Mouse (Mus musculus): Measurements from ENCODE around the gene Mrtfa. TPM values are rescaled to one million over a fixed set of nuclear protein-coding genes. Genes with fewer than 3 reads are reported as not detected.

Mrtfa gene
- polyA plus RNA-seq, 1 experiment from 2014 or later, result 26.2 TPM

GRCm38 (mm10) chr15:81128155-81128838 is 62.3 kb downstream of the Mrtfa start:
- Histone ChIP-seq H3K27me3 (ENCODE audit: control insufficient read depth, insufficient read depth, low read length) (no peaks in the 10 kb centered on the region), H3K4me3 (replicated peaks; ENCODE audit: low read length) (no peak overlapping the region), H3K9ac (ENCODE audit: low read length) (no peak overlapping the region), H3K4me1 (ENCODE audit: control insufficient read depth, insufficient read depth, low read length) (0 out of 2 replicates have a peak, but pooled peaks cover 1% of the 10 kb centered on the region), H3K36me3 (ENCODE audit: control insufficient read depth, insufficient read depth, low read length) (no peaks in the 10 kb centered on the region), H3K9me3 (replicated peaks; ENCODE audit: control insufficient read depth, low read length) (no peaks in the 10 kb centered on the region), H3K4me2 (ENCODE audit: low read depth, low read length) (no peak overlapping the region), H3K27ac (ENCODE audit: low read length) (no peak overlapping the region)
- WGBS, result 41% methylated on average over 5 of the region's 5 CpGs
- ATAC-seq (ENCODE audit: insufficient read depth, low FRiP score), result no peak

- no peaks in the 10 kb centered on the region for H3K27me3 ChIP-seq (ENCODE audit: control insufficient read depth, insufficient read depth, low read length)
- no peak overlapping the region for H3K4me3 ChIP-seq (replicated peaks; ENCODE audit: low read length)
- H3K4me2 ChIP-seq (ENCODE audit: low read depth, low read length), result no peak overlapping the region
- H3K4me1 ChIP-seq (ENCODE audit: control insufficient read depth, insufficient read depth, low read length), result peaks cover 9% of the 10 kb centered on the region
- no peaks in the 10 kb centered on the region for H3K9me3 ChIP-seq (replicated peaks; ENCODE audit: control insufficient read depth, low read length)
- no peak overlapping the region for H3K9ac ChIP-seq (ENCODE audit: low read length)
- WGBS, result 95% methylated on average over 2 of the region's 2 CpGs
- no peak for ATAC-seq (ENCODE audit: insufficient read depth, low FRiP score)
- no peak overlapping the region for H3K27ac ChIP-seq (ENCODE audit: low read length)
- H3K36me3 ChIP-seq (ENCODE audit: control insufficient read depth, insufficient read depth, low read length), result no peaks in the 10 kb centered on the region
Measured at GRCm38 (mm10) chr15:81124282-81124681, 66.3 kb downstream of the Mrtfa start.

GRCm38 (mm10) chr15:81123122-81123521 is 67.4 kb downstream of the Mrtfa start:
- Histone ChIP-seq H3K9me3 (replicated peaks; ENCODE audit: control insufficient read depth, low read length) (no peaks in the 10 kb centered on the region), H3K4me2 (ENCODE audit: low read depth, low read length) (no peak overlapping the region), H3K4me1 (ENCODE audit: control insufficient read depth, insufficient read depth, low read length) (peaks cover 9% of the 10 kb centered on the region), H3K4me3 (replicated peaks; ENCODE audit: low read length) (no peak overlapping the region), H3K36me3 (ENCODE audit: control insufficient read depth, insufficient read depth, low read length) (no peaks in the 10 kb centered on the region), H3K9ac (ENCODE audit: low read length) (no peak overlapping the region), H3K27ac (ENCODE audit: low read length) (no peak overlapping the region), H3K27me3 (ENCODE audit: control insufficient read depth, insufficient read depth, low read length) (no peaks in the 10 kb centered on the region)
- ATAC-seq (ENCODE audit: insufficient read depth, low FRiP score), result no peak
- WGBS, result 57% methylated on average over 5 of the region's 5 CpGs

- WGBS, result 32% methylated on average over 4 of the region's 4 CpGs
- Histone ChIP-seq H3K9ac (ENCODE audit: low read length) (no peak overlapping the region), H3K9me3 (replicated peaks; ENCODE audit: control insufficient read depth, low read length) (no peaks in the 10 kb centered on the region), H3K27ac (ENCODE audit: low read length) (no peak overlapping the region), H3K27me3 (ENCODE audit: control insufficient read depth, insufficient read depth, low read length) (no peaks in the 10 kb centered on the region), H3K4me2 (ENCODE audit: low read depth, low read length) (no peak overlapping the region), H3K4me1 (ENCODE audit: control insufficient read depth, insufficient read depth, low read length) (peaks cover 9% of the 10 kb centered on the region), H3K36me3 (ENCODE audit: control insufficient read depth, insufficient read depth, low read length) (no peaks in the 10 kb centered on the region), H3K4me3 (replicated peaks; ENCODE audit: low read length) (no peak overlapping the region)
- no peak for ATAC-seq (ENCODE audit: insufficient read depth, low FRiP score)
Measured at GRCm38 (mm10) chr15:81122535-81122934, 68.0 kb downstream of the Mrtfa start.

- Histone ChIP-seq H3K27ac (ENCODE audit: low read length) (no peak overlapping the region), H3K27me3 (ENCODE audit: control insufficient read depth, insufficient read depth, low read length) (no peaks in the 10 kb centered on the region), H3K9ac (ENCODE audit: low read length) (no peak overlapping the region), H3K4me1 (ENCODE audit: control insufficient read depth, insufficient read depth, low read length) (peaks cover 9% of the 10 kb centered on the region), H3K36me3 (ENCODE audit: control insufficient read depth, insufficient read depth, low read length) (no peaks in the 10 kb centered on the region), H3K4me2 (ENCODE audit: low read depth, low read length) (no peak overlapping the region), H3K9me3 (replicated peaks; ENCODE audit: control insufficient read depth, low read length) (no peaks in the 10 kb centered on the region), H3K4me3 (replicated peaks; ENCODE audit: low read length) (no peak overlapping the region)
- WGBS, result 57% methylated on average over 2 of the region's 2 CpGs
- ATAC-seq (ENCODE audit: insufficient read depth, low FRiP score), result no peak
Measured at GRCm38 (mm10) chr15:81122078-81122477, 68.5 kb downstream of the Mrtfa start.

- Histone ChIP-seq H3K9ac (ENCODE audit: low read length) (no peak overlapping the region), H3K9me3 (replicated peaks; ENCODE audit: control insufficient read depth, low read length) (no peaks in the 10 kb centered on the region), H3K27ac (ENCODE audit: low read length) (no peak overlapping the region), H3K4me2 (ENCODE audit: low read depth, low read length) (no peak overlapping the region), H3K27me3 (ENCODE audit: control insufficient read depth, insufficient read depth, low read length) (no peaks in the 10 kb centered on the region), H3K4me1 (ENCODE audit: control insufficient read depth, insufficient read depth, low read length) (peaks cover 9% of the 10 kb centered on the region), H3K36me3 (ENCODE audit: control insufficient read depth, insufficient read depth, low read length) (no peaks in the 10 kb centered on the region), H3K4me3 (replicated peaks; ENCODE audit: low read length) (no peak overlapping the region)
- no peak for ATAC-seq (ENCODE audit: insufficient read depth, low FRiP score)
- WGBS, result 73% methylated on average over 7 of the region's 7 CpGs
Measured at GRCm38 (mm10) chr15:81120946-81121345, 69.6 kb downstream of the Mrtfa start.

GRCm38 (mm10) chr15:81120140-81120539 is 70.4 kb downstream of the Mrtfa start:
- Histone ChIP-seq H3K27me3 (ENCODE audit: control insufficient read depth, insufficient read depth, low read length) (no peaks in the 10 kb centered on the region), H3K4me3 (replicated peaks; ENCODE audit: low read length) (no peak overlapping the region), H3K36me3 (ENCODE audit: control insufficient read depth, insufficient read depth, low read length) (no peaks in the 10 kb centered on the region), H3K4me1 (ENCODE audit: control insufficient read depth, insufficient read depth, low read length) (peaks cover 9% of the 10 kb centered on the region), H3K27ac (ENCODE audit: low read length) (no peak overlapping the region), H3K9ac (ENCODE audit: low read length) (no peak overlapping the region), H3K4me2 (ENCODE audit: low read depth, low read length) (no peak overlapping the region), H3K9me3 (replicated peaks; ENCODE audit: control insufficient read depth, low read length) (no peaks in the 10 kb centered on the region)
- 62% methylated on average over 6 of the region's 6 CpGs for WGBS
- no peak for ATAC-seq (ENCODE audit: insufficient read depth, low FRiP score)

GRCm38 (mm10) chr15:81118226-81118625 is 72.3 kb downstream of the Mrtfa start:
- Histone ChIP-seq H3K27me3 (ENCODE audit: control insufficient read depth, insufficient read depth, low read length) (no peaks in the 10 kb centered on the region), H3K4me3 (replicated peaks; ENCODE audit: low read length) (no peak overlapping the region), H3K9me3 (replicated peaks; ENCODE audit: control insufficient read depth, low read length) (no peaks in the 10 kb centered on the region), H3K36me3 (ENCODE audit: control insufficient read depth, insufficient read depth, low read length) (no peaks in the 10 kb centered on the region), H3K27ac (ENCODE audit: low read length) (no peak overlapping the region), H3K4me2 (ENCODE audit: low read depth, low read length) (no peak overlapping the region), H3K9ac (ENCODE audit: low read length) (no peak overlapping the region), H3K4me1 (ENCODE audit: control insufficient read depth, insufficient read depth, low read length) (peaks cover 7% of the 10 kb centered on the region)
- 78% methylated on average over 4 of the region's 4 CpGs for WGBS
- ATAC-seq (ENCODE audit: insufficient read depth, low FRiP score), result no peak

- Histone ChIP-seq H3K9me3 (replicated peaks; ENCODE audit: control insufficient read depth, low read length) (no peaks in the 10 kb centered on the region), H3K36me3 (ENCODE audit: control insufficient read depth, insufficient read depth, low read length) (no peaks in the 10 kb centered on the region), H3K27ac (ENCODE audit: low read length) (no peak overlapping the region), H3K4me3 (replicated peaks; ENCODE audit: low read length) (no peak overlapping the region), H3K4me2 (ENCODE audit: low read depth, low read length) (no peak overlapping the region), H3K4me1 (ENCODE audit: control insufficient read depth, insufficient read depth, low read length) (peaks cover 2% of the 10 kb centered on the region; the same call in 1 of the 2 replicates), H3K27me3 (ENCODE audit: control insufficient read depth, insufficient read depth, low read length) (no peaks in the 10 kb centered on the region), H3K9ac (ENCODE audit: low read length) (no peak overlapping the region)
- ATAC-seq (ENCODE audit: insufficient read depth, low FRiP score), result no peak
- WGBS, result 61% methylated on average over 6 of the region's 6 CpGs
Measured at GRCm38 (mm10) chr15:81112589-81112988, 78.0 kb downstream of the Mrtfa start.
